Mouse (Mus musculus): ENCODE results near the gene Pdcd1. TPM values are rescaled to one million over a fixed set of nuclear protein-coding genes. Genes with fewer than 3 reads are reported as not detected.
"Not testable (repeated sequence)": the region's sequence is repeated elsewhere in the genome, so short reads cannot be mapped to it uniquely, and the experiment has no call there.

The Pdcd1 gene
- total and polyA plus RNA-seq, 3 experiments: 0.06 TPM; not detected in 2

GRCm38 (mm10) chr1:94080718-94081117 lies 28.4 kb upstream of the Pdcd1 start:
- WGBS: 31% methylated on average over 15 of the region's 15 CpGs
- no peaks in the 10 kb centered on the region for H3K79me2 ChIP-seq (replicated peaks; ENCODE audit: control insufficient read depth, insufficient read depth, low read length)

GRCm38 (mm10) chr1:94078835-94079440 lies 26.6 kb upstream of the Pdcd1 start:
- H3K9ac ChIP-seq (ENCODE audit: low read depth, low read length): no peak overlapping the region
- no peaks in the 10 kb centered on the region for H3K27me3 ChIP-seq (ENCODE audit: control insufficient read depth, insufficient read depth, low read length)
- H3K36me3 ChIP-seq (ENCODE audit: control insufficient read depth, insufficient read depth, low read length): no peaks in the 10 kb centered on the region
- H3K79me2 ChIP-seq (replicated peaks; ENCODE audit: control insufficient read depth, insufficient read depth, low read length): no peaks in the 10 kb centered on the region
- WGBS: 3% methylated on average over 9 of the region's 9 CpGs
- intact Hi-C loops (cut with DNase I): loop anchor here (1.0 to 10.0 kb wide), 4 partner anchors 44 to 244 kb away; partner anchors contain the start of gene Gal3st2b
- H3K27ac ChIP-seq: no peak overlapping the region
- no peaks in the 10 kb centered on the region for H3K4me1 ChIP-seq (ENCODE audit: control insufficient read depth, insufficient read depth, low read length)
- no peak overlapping the region for H3K4me3 ChIP-seq
- peak; percentile 81 to 86 for DNase-seq
- peak; percentile 96 for TF ChIP-seq CTCF (IDR thresholded peaks at IDR 0.05)
- peak; percentile 84 for TF ChIP-seq EP300 (IDR thresholded peaks at IDR 0.05; ENCODE audit: insufficient read depth, low read depth, low read length)
- no peak for TF ChIP-seq POLR2A (IDR thresholded peaks at IDR 0.05; ENCODE audit: insufficient read depth, low read depth, low read length)

More at GRCm38 (mm10) chr1:94080718-94081117, 28.4 kb upstream of the Pdcd1 start:
- Histone ChIP-seq H3K4me3 (no peak overlapping the region), H3K36me3 (ENCODE audit: control insufficient read depth, insufficient read depth, low read length) (no peaks in the 10 kb centered on the region), H3K4me1 (ENCODE audit: control insufficient read depth, insufficient read depth, low read length) (no peaks in the 10 kb centered on the region), H3K27ac (no peak overlapping the region), H3K27me3 (ENCODE audit: control insufficient read depth, insufficient read depth, low read length) (no peaks in the 10 kb centered on the region), H3K9ac (ENCODE audit: low read depth, low read length) (no peak overlapping the region)
- no peak for DNase-seq
- no peak for TF ChIP-seq POLR2A (IDR thresholded peaks at IDR 0.05; ENCODE audit: insufficient read depth, low read depth, low read length)
- TF ChIP-seq EP300 (IDR thresholded peaks at IDR 0.05; ENCODE audit: insufficient read depth, low read depth, low read length): no peak
- no peak for TF ChIP-seq CTCF (IDR thresholded peaks at IDR 0.05)
- intact Hi-C loops (cut with DNase I): no loop called here

GRCm38 (mm10) chr1:94078314-94078713 lies 26.0 kb upstream of the Pdcd1 start:
- DNase-seq: peak in 1 of 2 experiments; percentile 17
- intact Hi-C loops (cut with DNase I): loop anchor here (5.0 to 10.0 kb wide), 3 partner anchors 94 to 244 kb away; partner anchors contain the start of gene Gal3st2b
- no peaks in the 10 kb centered on the region for H3K79me2 ChIP-seq (replicated peaks; ENCODE audit: control insufficient read depth, insufficient read depth, low read length)
- no peak overlapping the region for H3K9ac ChIP-seq (ENCODE audit: low read depth, low read length)
- no peaks in the 10 kb centered on the region for H3K4me1 ChIP-seq (ENCODE audit: control insufficient read depth, insufficient read depth, low read length)
- no peak overlapping the region for H3K4me3 ChIP-seq
- H3K36me3 ChIP-seq (ENCODE audit: control insufficient read depth, insufficient read depth, low read length): no peaks in the 10 kb centered on the region
- TF ChIP-seq EP300 (IDR thresholded peaks at IDR 0.05; ENCODE audit: insufficient read depth, low read depth, low read length): no peak
- no peak for TF ChIP-seq POLR2A (IDR thresholded peaks at IDR 0.05; ENCODE audit: insufficient read depth, low read depth, low read length)
- TF ChIP-seq CTCF (IDR thresholded peaks at IDR 0.05): no peak
- H3K27me3 ChIP-seq (ENCODE audit: control insufficient read depth, insufficient read depth, low read length): no peaks in the 10 kb centered on the region
- no peak overlapping the region for H3K27ac ChIP-seq
- 77% methylated on average over 3 of the region's 3 CpGs for WGBS

GRCm38 (mm10) chr1:94076702-94077101 lies 24.3 kb upstream of the Pdcd1 start:
- no peak for DNase-seq
- TF ChIP-seq CTCF (IDR thresholded peaks at IDR 0.05) (no peak), POLR2A (IDR thresholded peaks at IDR 0.05; ENCODE audit: insufficient read depth, low read depth, low read length) (no peak), EP300 (IDR thresholded peaks at IDR 0.05; ENCODE audit: insufficient read depth, low read depth, low read length) (no peak)
- no peak overlapping the region for H3K9ac ChIP-seq (ENCODE audit: low read depth, low read length)
- no peak overlapping the region for H3K27ac ChIP-seq
- no peak overlapping the region for H3K4me3 ChIP-seq
- no peaks in the 10 kb centered on the region for H3K79me2 ChIP-seq (replicated peaks; ENCODE audit: control insufficient read depth, insufficient read depth, low read length)
- H3K27me3 ChIP-seq (ENCODE audit: control insufficient read depth, insufficient read depth, low read length): no peaks in the 10 kb centered on the region
- intact Hi-C loops (cut with DNase I): loop anchor here (5.0 to 10.0 kb wide), 3 partner anchors 92 to 242 kb away; partner anchors contain the start of gene Gal3st2b
- no peaks in the 10 kb centered on the region for H3K4me1 ChIP-seq (ENCODE audit: control insufficient read depth, insufficient read depth, low read length)
- 46% methylated on average over 1 of the region's 1 CpGs for WGBS
- H3K36me3 ChIP-seq (ENCODE audit: control insufficient read depth, insufficient read depth, low read length): no peaks in the 10 kb centered on the region

GRCm38 (mm10) chr1:94074756-94075155 lies 22.4 kb upstream of the Pdcd1 start:
- no peak for TF ChIP-seq POLR2A (IDR thresholded peaks at IDR 0.05; ENCODE audit: insufficient read depth, low read depth, low read length)
- no peak for TF ChIP-seq EP300 (IDR thresholded peaks at IDR 0.05; ENCODE audit: insufficient read depth, low read depth, low read length)
- TF ChIP-seq CTCF (IDR thresholded peaks at IDR 0.05): no peak
- Histone ChIP-seq H3K79me2 (replicated peaks; ENCODE audit: control insufficient read depth, insufficient read depth, low read length) (no peaks in the 10 kb centered on the region), H3K36me3 (ENCODE audit: control insufficient read depth, insufficient read depth, low read length) (no peaks in the 10 kb centered on the region), H3K27me3 (ENCODE audit: control insufficient read depth, insufficient read depth, low read length) (no peaks in the 10 kb centered on the region), H3K9ac (ENCODE audit: low read depth, low read length) (no peak overlapping the region), H3K4me3 (no peak overlapping the region), H3K4me1 (ENCODE audit: control insufficient read depth, insufficient read depth, low read length) (no peaks in the 10 kb centered on the region), H3K27ac (no peak overlapping the region)
- 77% methylated on average over 6 of the region's 6 CpGs for WGBS
- no peak for DNase-seq
- intact Hi-C loops (cut with DNase I): loop anchor here (5.0 to 10.0 kb wide), 3 partner anchors 90 to 240 kb away; partner anchors contain the start of gene Gal3st2b

GRCm38 (mm10) chr1:94058281-94058680 lies 5.9 kb upstream of the Pdcd1 start:
- intact Hi-C loops (cut with DNase I); DNase-seq; H3K4me3 ChIP-seq; H3K9ac ChIP-seq (ENCODE audit: low read depth, low read length); H3K27me3 ChIP-seq (ENCODE audit: control insufficient read depth, insufficient read depth, low read length); H3K27ac ChIP-seq; H3K4me1 ChIP-seq (ENCODE audit: control insufficient read depth, insufficient read depth, low read length); H3K36me3 ChIP-seq (ENCODE audit: control insufficient read depth, insufficient read depth, low read length); H3K79me2 ChIP-seq (replicated peaks; ENCODE audit: control insufficient read depth, insufficient read depth, low read length): not testable (repeated sequence)
- WGBS: 72% methylated on average over 1 of the region's 1 CpGs
